Mouse (Mus musculus) layer of hippocampus, postnatal 36 days (tissue): ENCODE data around the gene Ubr2. TPM values are rescaled to one million over a fixed set of nuclear protein-coding genes. Genes with fewer than 3 reads are reported as not detected.

Experiments used
- DNase-seq, 2 experiments: peaks; one replicate each; pipeline ENCODE4 v3.0.0; 2022
- total RNA-seq, 2 experiments: library from RNA; stranded (reverse); gene quantifications; 2 replicates each; pipeline ENCODE4 v1.2.3; 2021

The Ubr2 gene
- 10 to 100 TPM; 59.3 to 64.2 TPM for total RNA-seq

- peak; percentile 94 for DNase-seq
Measured at GRCm38 (mm10) chr17:47009898-47010721, at the start of gene Ubr2. Gene Ubr2 (minus strand): TSS chr17:47010556.

- DNase-seq, result no peak
Measured at GRCm38 (mm10) chr17:47059836-47060360, 49.5 kb upstream of the Ubr2 start.

GRCm38 (mm10) chr17:47057966-47058365 lies 47.6 kb upstream of the Ubr2 start:
- DNase-seq, result no peak

GRCm38 (mm10) chr17:47056476-47056875 lies 46.1 kb upstream of the Ubr2 start:
- no peak for DNase-seq

- DNase-seq, result no peak
Measured at GRCm38 (mm10) chr17:47055121-47055520, 44.8 kb upstream of the Ubr2 start.

GRCm38 (mm10) chr17:47054613-47055012 lies 44.3 kb upstream of the Ubr2 start:
- no peak for DNase-seq

- DNase-seq, result no peak
Measured at GRCm38 (mm10) chr17:47050678-47051077, 40.3 kb upstream of the Ubr2 start.

- no peak for DNase-seq
Measured at GRCm38 (mm10) chr17:47042866-47043265, 32.5 kb upstream of the Ubr2 start.

GRCm38 (mm10) chr17:47038844-47039803 lies 28.8 kb upstream of the Ubr2 start:
- peak; percentile 84 to 88 for DNase-seq

GRCm38 (mm10) chr17:47034536-47034935 lies 24.2 kb upstream of the Ubr2 start:
- no peak for DNase-seq

- peak in 1 of 2 experiments; percentile 21 for DNase-seq
Measured at GRCm38 (mm10) chr17:47033643-47034042, 23.3 kb upstream of the Ubr2 start.

- DNase-seq, result no peak
Measured at GRCm38 (mm10) chr17:47024805-47025204, 14.4 kb upstream of the Ubr2 start.

- no peak for DNase-seq
Measured at GRCm38 (mm10) chr17:47023369-47023768, 13.0 kb upstream of the Ubr2 start.

GRCm38 (mm10) chr17:47012896-47013295 lies 2.5 kb upstream of the Ubr2 start:
- DNase-seq, result no peak

GRCm38 (mm10) chr17:47011661-47012043 lies 1.3 kb upstream of the Ubr2 start:
- no peak for DNase-seq

GRCm38 (mm10) chr17:47010722-47011660 lies 635 bp upstream of the Ubr2 start:
- peak; percentile 62 to 69 for DNase-seq

- DNase-seq, result peak in 1 of 2 experiments; percentile 27
Measured at GRCm38 (mm10) chr17:47009546-47009897, 834 bp downstream of the Ubr2 start.

- DNase-seq, result no peak
Measured at GRCm38 (mm10) chr17:47009016-47009415, 1.3 kb downstream of the Ubr2 start.

GRCm38 (mm10) chr17:47008506-47008905 lies 1.9 kb downstream of the Ubr2 start:
- no peak for DNase-seq

GRCm38 (mm10) chr17:47006741-47007140 lies 3.6 kb downstream of the Ubr2 start:
- DNase-seq, result no peak

GRCm38 (mm10) chr17:47005741-47006405 lies 4.5 kb downstream of the Ubr2 start:
- no peak for DNase-seq
